Mouse (Mus musculus) lung, embryonic 15.5 days (tissue): Measurements from ENCODE around the gene Nxn. TPM values are rescaled to one million over a fixed set of nuclear protein-coding genes. Genes with fewer than 3 reads are reported as not detected.

Source experiments
- ATAC-seq: fragments of 200-750 bp; cut with Nextera tagmentation; 2 replicates; pipeline ENCODE4 v1.8.0; 2017; ENCODE audit warnings: moderate number of reproducible peaks, borderline replicate concordance; ENCODE audit not compliant: low FRiP score, low TSS enrichment; ENCODE audit errors: extremely low read depth
- H3K27ac ChIP-seq: fragments of 300-500 bp; sonication (generic); 2 replicates; pipeline ENCODE4 v1.5.1; 2015; ENCODE audit warnings: moderate library complexity, mild to moderate bottlenecking, inconsistent platforms
- H3K27me3 ChIP-seq: fragments of 300-500 bp; sonication (generic); 2 replicates; pipeline ENCODE4 v1.6.1; 2015; ENCODE audit warnings: inconsistent platforms
- H3K36me3 ChIP-seq: fragments of 300-500 bp; sonication (generic); 2 replicates; pipeline ENCODE4 v1.6.1; 2015; ENCODE audit warnings: inconsistent platforms
- H3K4me1 ChIP-seq: fragments of 300-500 bp; sonication (generic); 2 replicates; pipeline ENCODE4 v1.6.1; 2015; ENCODE audit warnings: inconsistent platforms
- H3K4me2 ChIP-seq: fragments of 300-500 bp; sonication (generic); 2 replicates; pipeline ENCODE4 v1.6.1; 2015; ENCODE audit warnings: inconsistent platforms, mild to moderate bottlenecking, moderate library complexity
- H3K4me3 ChIP-seq: fragments of 300-500 bp; sonication (generic); 2 replicates; pipeline ENCODE4 v1.5.1; 2015; ENCODE audit warnings: mild to moderate bottlenecking, inconsistent platforms
- H3K9ac ChIP-seq: fragments of 300-500 bp; sonication (generic); 2 replicates; pipeline ENCODE4 v1.6.1; 2015; ENCODE audit warnings: inconsistent platforms
- H3K9me3 ChIP-seq: fragments of 300-500 bp; sonication (generic); 2 replicates; pipeline ENCODE4 v1.6.1; 2016; ENCODE audit warnings: inconsistent platforms
- WGBS: fragments of 180-500 bp; shearing (Covaris S2); methylation state at CpG from one replicate; pipeline ENCODE4 v1.1.7; 2015; 5-methylcytosine and 5-hydroxymethylcytosine counted together
- polyA plus RNA-seq: library from polyadenylated mRNA; unstranded; fragments of >200 nt; fragmentation: Nextera tagmentation; extraction: Ambion mirVana; gene quantifications from 2 replicates; pipeline ENCODE4 v1.2.1, GENCODE M21; 2015

Gene Nxn
- polyA plus RNA-seq: 24.0 and 24.4 TPM in 2 replicates

DNA sequence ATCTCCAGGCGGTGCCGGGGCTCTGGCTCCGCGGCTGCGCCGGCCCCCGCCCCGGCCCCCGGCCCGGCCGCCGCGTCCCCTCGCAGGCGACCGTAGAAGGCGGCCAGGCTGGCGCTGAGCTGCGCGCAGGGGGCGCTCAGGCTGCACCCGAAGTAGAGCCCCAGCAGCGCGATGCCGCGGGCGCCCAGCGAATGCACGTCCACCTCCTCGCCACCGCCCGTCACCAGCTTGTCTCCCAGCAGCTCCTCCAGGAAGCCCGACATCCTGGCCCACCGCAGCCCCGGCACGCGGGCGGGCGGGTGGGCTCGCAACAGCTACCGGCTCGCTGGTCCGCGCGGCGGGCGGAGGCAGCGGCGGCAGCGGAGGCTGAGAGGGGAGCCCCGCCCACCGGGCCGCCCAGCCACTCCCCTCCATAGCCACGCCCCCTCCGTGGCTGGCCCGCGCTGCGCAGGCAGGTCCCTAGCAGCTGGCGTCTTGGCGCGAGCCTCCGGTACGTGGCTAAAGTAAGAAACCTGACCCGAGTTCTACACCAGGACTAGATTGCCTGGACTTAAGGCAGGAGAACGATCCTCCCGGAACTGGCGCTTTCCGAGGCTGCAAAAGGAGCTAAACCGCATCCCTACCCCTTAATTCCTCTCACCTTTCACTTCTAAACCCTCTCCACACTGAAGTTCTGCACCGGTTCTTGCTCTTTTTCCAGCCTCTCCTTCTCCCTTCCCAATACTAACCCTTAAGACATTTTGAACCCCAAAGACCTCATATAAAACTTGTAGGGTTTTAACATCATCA, at the start of gene Nxn:
TSS of gene Nxn (minus strand) at position 343 of the 789 bp plus-strand sequence.
- Histone ChIP-seq H3K9ac (peak within 1 kb of the TSS; percentile 64), H3K27ac (peak within 1 kb of the TSS; percentile 85), H3K4me2 (peak within 1 kb of the TSS; percentile 89), H3K4me1 (peaks cover 14% of the 10 kb centered on the region; the same call in 1 of the 2 replicates), H3K27me3 (no peaks in the 10 kb centered on the region), H3K9me3 (no peaks in the 10 kb centered on the region), H3K4me3 (peak within 1 kb of the TSS; percentile 57), H3K36me3 (no peaks in the 10 kb centered on the region)
- WGBS: under 1% methylated on average over 49 of the region's 70 CpGs
- peak; percentile 95 for ATAC-seq

- 7% methylated on average over 10 of the region's 10 CpGs for WGBS
- Histone ChIP-seq H3K4me2 (no peak overlapping the region), H3K27me3 (no peaks in the 10 kb centered on the region), H3K27ac (no peak overlapping the region), H3K4me1 (peaks cover 7% of the 10 kb centered on the region), H3K9me3 (no peaks in the 10 kb centered on the region), H3K4me3 (no peak overlapping the region), H3K9ac (no peak overlapping the region), H3K36me3 (peaks cover 4% of the 10 kb centered on the region)
- ATAC-seq: no peak
Observed at GRCm38 (mm10) chr11:76446251-76446650, 47.3 kb upstream of the Nxn start.

- 52% methylated on average over 8 of the region's 8 CpGs for WGBS
- H3K27ac ChIP-seq: no peak overlapping the region
- H3K9me3 ChIP-seq: no peaks in the 10 kb centered on the region
- no peak overlapping the region for H3K4me2 ChIP-seq
- H3K4me1 ChIP-seq: peaks cover 9% of the 10 kb centered on the region
- no peak overlapping the region for H3K4me3 ChIP-seq
- no peaks in the 10 kb centered on the region for H3K27me3 ChIP-seq
- ATAC-seq: no peak
- no peak overlapping the region for H3K9ac ChIP-seq
- peaks cover 4% of the 10 kb centered on the region for H3K36me3 ChIP-seq
Observed at GRCm38 (mm10) chr11:76445459-76445858, 46.5 kb upstream of the Nxn start.

- Histone ChIP-seq H3K4me2 (no peak overlapping the region), H3K9ac (no peak overlapping the region), H3K27ac (no peak overlapping the region), H3K9me3 (no peaks in the 10 kb centered on the region), H3K4me3 (no peak overlapping the region), H3K27me3 (no peaks in the 10 kb centered on the region), H3K36me3 (no peaks in the 10 kb centered on the region; the same call in 1 of the 2 replicates), H3K4me1 (peaks cover 32% of the 10 kb centered on the region)
- 22% methylated on average over 3 of the region's 3 CpGs for WGBS
- ATAC-seq: no peak
Observed at GRCm38 (mm10) chr11:76439666-76440065, 40.7 kb upstream of the Nxn start.

DNA sequence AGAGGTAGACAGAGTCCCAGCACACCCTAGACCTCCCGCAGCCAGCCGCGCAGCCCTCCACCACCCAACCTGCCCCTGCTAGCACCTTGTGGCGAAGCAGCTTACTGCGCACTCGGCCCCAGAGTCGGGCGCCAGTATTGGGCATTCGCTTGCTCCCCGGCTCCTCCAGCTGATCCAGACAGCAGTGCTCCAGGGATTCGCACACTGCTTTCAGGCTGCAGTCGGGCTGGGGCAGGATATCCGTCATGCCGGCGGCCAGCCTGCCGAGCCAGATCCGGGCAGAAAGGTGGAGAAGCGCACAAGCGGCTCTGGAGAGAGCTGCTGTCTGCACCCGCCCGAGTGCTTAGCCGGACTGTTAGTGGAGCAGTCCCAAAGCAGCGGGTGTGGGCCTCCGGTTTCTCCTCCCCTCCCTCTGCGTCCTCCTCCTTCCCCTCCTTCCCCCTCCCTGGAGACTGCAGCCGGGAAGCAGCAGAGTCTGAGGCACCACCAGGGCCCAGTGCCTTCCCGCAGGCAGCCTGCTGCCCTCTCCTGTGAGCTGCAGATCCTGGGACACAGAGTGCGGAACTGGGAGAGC, 38.0 kb upstream of the Nxn start:
- Histone ChIP-seq H3K9ac (peak overlapping the region; percentile 21), H3K27me3 (no peaks in the 10 kb centered on the region), H3K4me2 (peak overlapping the region; percentile 66), H3K27ac (peak overlapping the region; percentile 85), H3K36me3 (no peaks in the 10 kb centered on the region; the same call in 1 of the 2 replicates), H3K4me3 (peak overlapping the region; percentile 41), H3K9me3 (no peaks in the 10 kb centered on the region), H3K4me1 (peaks cover 36% of the 10 kb centered on the region)
- WGBS: 7% methylated on average over 27 of the region's 28 CpGs
- ATAC-seq: peak; percentile 90

DNA sequence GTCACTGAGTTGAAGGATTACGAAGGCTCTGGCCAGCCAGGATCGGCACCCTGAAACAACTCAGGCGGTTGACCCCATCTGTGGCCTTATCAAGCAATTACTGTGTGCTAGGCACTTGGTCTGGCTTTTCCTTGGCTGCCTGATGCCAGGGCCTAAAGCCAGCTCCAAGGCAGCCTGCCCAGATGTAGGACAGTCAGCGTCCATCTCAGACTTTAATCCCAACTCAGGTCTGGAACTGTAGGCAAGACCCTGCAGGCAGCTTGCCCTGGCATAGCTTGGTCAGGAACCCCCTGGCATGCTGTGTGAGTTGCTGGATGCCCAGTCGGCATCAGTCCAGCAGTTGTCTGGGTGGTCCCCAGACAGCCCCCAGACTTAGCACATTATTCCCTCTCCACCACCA, 37.1 kb upstream of the Nxn start:
- whole genome bisulfite sequencing: 77% methylated on average over 5 of the region's 5 CpGs
- H3K4me2 ChIP-seq: peak overlapping the region; percentile 66
- H3K9me3 ChIP-seq: no peaks in the 10 kb centered on the region
- H3K4me1 ChIP-seq: peaks cover 36% of the 10 kb centered on the region
- H3K36me3 ChIP-seq: no peaks in the 10 kb centered on the region; the same call in 1 of the 2 replicates
- H3K9ac ChIP-seq: no peak overlapping the region
- ATAC-seq: no peak
- no peak overlapping the region for H3K4me3 ChIP-seq
- no peaks in the 10 kb centered on the region for H3K27me3 ChIP-seq
- no peak overlapping the region for H3K27ac ChIP-seq

- Histone ChIP-seq H3K27me3 (no peaks in the 10 kb centered on the region), H3K36me3 (no peaks in the 10 kb centered on the region), H3K27ac (no peak overlapping the region), H3K9ac (no peak overlapping the region), H3K4me3 (no peak overlapping the region), H3K4me1 (peaks cover 17% of the 10 kb centered on the region; the same call in 1 of the 2 replicates), H3K4me2 (no peak overlapping the region), H3K9me3 (no peaks in the 10 kb centered on the region)
- 67% methylated on average over 6 of the region's 6 CpGs for WGBS
- ATAC-seq: no peak
Observed at GRCm38 (mm10) chr11:76429966-76430631, 31.2 kb upstream of the Nxn start.

DNA sequence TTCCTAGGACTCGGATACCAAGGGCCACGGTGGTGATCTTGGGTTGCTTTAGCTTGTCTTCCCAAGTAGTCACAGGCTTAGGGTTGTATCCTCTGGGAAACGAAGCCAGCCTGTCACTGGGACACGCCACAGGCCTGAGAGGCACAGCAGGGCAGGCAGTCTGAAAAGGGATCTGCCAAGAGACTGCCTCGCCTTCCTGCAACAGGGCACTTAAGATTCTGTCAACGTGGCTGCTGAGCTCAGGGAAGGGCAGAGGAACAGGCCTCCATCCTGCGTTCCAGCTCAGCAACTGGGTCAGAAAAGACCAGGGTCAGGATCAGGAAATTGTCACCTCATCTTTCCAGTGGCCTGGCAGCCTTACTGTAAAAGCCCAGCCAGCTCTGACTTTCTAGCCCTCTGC, 30.6 kb upstream of the Nxn start:
- no peak overlapping the region for H3K4me3 ChIP-seq
- WGBS: 65% methylated on average over 7 of the region's 7 CpGs
- no peak overlapping the region for H3K27ac ChIP-seq
- peaks cover 16% of the 10 kb centered on the region; the same call in 1 of the 2 replicates for H3K4me1 ChIP-seq
- H3K27me3 ChIP-seq: no peaks in the 10 kb centered on the region
- H3K9me3 ChIP-seq: no peaks in the 10 kb centered on the region
- 0 out of 2 replicates have a peak, but pooled peaks cover 5% of the 10 kb centered on the region for H3K36me3 ChIP-seq
- ATAC-seq: no peak
- H3K9ac ChIP-seq: no peak overlapping the region
- no peak overlapping the region for H3K4me2 ChIP-seq

- H3K9me3 ChIP-seq: no peaks in the 10 kb centered on the region
- H3K4me3 ChIP-seq: no peak overlapping the region
- H3K4me2 ChIP-seq: no peak overlapping the region
- H3K36me3 ChIP-seq: 0 out of 2 replicates have a peak, but pooled peaks cover 5% of the 10 kb centered on the region
- WGBS: 58% methylated on average over 4 of the region's 4 CpGs
- ATAC-seq: no peak
- peaks cover 13% of the 10 kb centered on the region; the same call in 1 of the 2 replicates for H3K4me1 ChIP-seq
- H3K9ac ChIP-seq: no peak overlapping the region
- no peaks in the 10 kb centered on the region for H3K27me3 ChIP-seq
- H3K27ac ChIP-seq: no peak overlapping the region
Observed at GRCm38 (mm10) chr11:76429046-76429445, 30.1 kb upstream of the Nxn start.

DNA sequence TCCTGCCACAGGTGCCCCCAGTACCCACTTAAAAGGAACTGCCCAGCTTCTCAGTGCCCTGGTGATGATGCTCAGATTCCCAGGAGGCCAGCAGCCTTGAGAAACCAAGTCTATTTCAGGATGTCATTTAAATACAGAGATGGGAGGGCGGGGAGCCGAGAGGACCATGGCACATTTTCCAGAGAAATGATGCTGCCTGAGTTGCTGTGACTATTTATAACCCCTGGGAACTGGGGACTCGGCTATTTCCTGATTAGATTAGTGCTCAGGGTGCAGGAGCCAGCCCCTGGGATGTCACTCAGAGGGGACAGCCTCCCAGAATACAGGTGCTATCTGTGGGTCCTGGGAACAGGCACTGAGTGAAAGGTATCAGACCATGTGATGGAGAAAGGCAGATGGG, 28.8 kb upstream of the Nxn start:
- Histone ChIP-seq H3K36me3 (peaks cover 9% of the 10 kb centered on the region; the same call in 1 of the 2 replicates), H3K27ac (no peak overlapping the region), H3K4me1 (peaks cover 13% of the 10 kb centered on the region; the same call in 1 of the 2 replicates), H3K27me3 (no peaks in the 10 kb centered on the region), H3K4me3 (no peak overlapping the region), H3K4me2 (no peak overlapping the region), H3K9me3 (no peaks in the 10 kb centered on the region), H3K9ac (no peak overlapping the region)
- no peak for ATAC-seq
- WGBS: 71% methylated on average over 3 of the region's 3 CpGs

DNA sequence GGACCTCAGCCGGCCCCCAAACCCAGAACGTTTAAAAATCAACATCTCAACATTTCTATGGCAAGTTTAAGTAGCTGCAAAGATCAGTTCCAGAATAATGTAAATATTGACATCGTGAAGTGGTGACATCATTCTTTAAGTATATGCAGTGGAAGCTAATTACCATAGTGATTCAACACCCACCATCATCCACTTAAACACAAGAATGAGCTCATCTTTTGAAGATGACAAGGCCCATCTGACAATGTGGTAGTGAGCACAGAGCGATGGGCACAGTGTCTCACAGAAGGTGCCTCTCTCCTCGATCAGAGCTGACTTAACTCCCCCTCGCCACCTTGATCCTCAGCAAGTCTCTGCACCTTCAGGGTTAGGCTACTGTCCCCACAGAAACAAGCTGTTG, 26.8 kb upstream of the Nxn start:
- H3K27me3 ChIP-seq: no peaks in the 10 kb centered on the region
- no peak overlapping the region for H3K4me3 ChIP-seq
- H3K27ac ChIP-seq: peak overlapping the region; percentile 8; the same call in 1 of the 2 replicates
- ATAC-seq: no peak
- H3K36me3 ChIP-seq: peaks cover 22% of the 10 kb centered on the region; the same call in 1 of the 2 replicates
- H3K4me2 ChIP-seq: no peak overlapping the region
- 54% methylated on average over 6 of the region's 6 CpGs for WGBS
- H3K4me1 ChIP-seq: peaks cover 13% of the 10 kb centered on the region; the same call in 1 of the 2 replicates
- no peaks in the 10 kb centered on the region for H3K9me3 ChIP-seq
- no peak overlapping the region for H3K9ac ChIP-seq
